Mouse (Mus musculus): ENCODE measurements around the gene Lamtor2. TPM values are rescaled to one million over a fixed set of nuclear protein-coding genes. Genes with fewer than 3 reads are reported as not detected.
"Not testable (repeated sequence)": the region's sequence is repeated elsewhere in the genome, so short reads cannot be mapped to it uniquely, and the experiment has no call there.

Lamtor2 gene
- 10 to 100 TPM; 78.5 to 81.4 TPM for total RNA-seq (2021)
- long read RNA-seq, experiment 1, transcript Lamtor2-201 (4 exons, 668 nt): major isoform, 33 of 41 reads
- long read RNA-seq, experiment 1, partial matches to known transcripts: 2 of 41 reads
- long read RNA-seq, experiment 1, other reads (novel, unspliced or antisense): 1 of 41 reads
- long read RNA-seq, experiment 2, transcript Lamtor2-201 (4 exons, 668 nt): major isoform, 31 of 39 reads
- long read RNA-seq, experiment 2, partial matches to known transcripts: 0 of 39 reads
- long read RNA-seq, experiment 2, other reads (novel, unspliced or antisense): 7 of 39 reads

DNA sequence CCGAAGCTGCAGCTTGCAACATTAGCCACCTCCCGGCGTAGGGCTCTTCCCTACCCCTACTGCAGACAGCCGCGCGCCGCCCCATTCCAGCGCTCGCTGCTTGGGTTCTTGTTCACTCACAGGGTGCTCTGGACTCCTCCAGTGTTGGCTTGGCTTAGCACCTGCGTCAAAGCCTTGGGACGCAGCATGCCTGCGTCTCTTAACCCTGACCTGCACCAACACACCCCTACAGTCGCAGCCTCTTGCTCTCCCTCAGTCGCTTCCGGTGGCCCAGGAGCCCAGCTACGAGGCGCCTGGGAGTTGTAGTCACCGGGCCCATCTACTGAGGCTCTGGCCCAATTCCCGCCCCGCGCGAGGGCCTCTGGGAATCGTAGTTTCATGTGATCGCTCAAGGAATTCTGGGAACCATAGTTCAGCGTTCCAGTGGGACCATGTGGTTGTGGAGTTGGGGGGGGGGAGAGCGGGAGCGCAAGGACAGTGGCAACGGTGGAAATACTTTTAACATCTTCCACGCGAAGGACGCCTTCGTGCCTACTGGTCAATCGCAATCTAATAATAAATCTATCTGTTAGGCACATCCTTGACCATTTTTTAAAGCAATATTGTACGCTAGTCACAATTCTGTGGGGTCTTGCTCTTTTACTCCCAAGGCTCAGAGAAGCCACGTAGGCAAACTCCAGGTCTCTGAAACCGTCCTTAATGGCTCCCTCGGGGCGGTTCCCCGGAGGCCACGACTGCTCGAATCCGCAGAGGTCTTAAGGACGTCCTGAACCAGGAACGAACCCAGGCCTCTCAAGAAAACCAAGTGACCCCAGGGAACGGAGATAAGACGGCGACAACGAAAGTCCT lies at the start of gene Lamtor2:
Gene Lamtor2, minus strand, starts transcription at position 399 of the 849 bp plus-strand sequence.
- DNase-seq (ENCODE audit: low spot score in 2 of 2): peak; percentile 93 to 99

DNA sequence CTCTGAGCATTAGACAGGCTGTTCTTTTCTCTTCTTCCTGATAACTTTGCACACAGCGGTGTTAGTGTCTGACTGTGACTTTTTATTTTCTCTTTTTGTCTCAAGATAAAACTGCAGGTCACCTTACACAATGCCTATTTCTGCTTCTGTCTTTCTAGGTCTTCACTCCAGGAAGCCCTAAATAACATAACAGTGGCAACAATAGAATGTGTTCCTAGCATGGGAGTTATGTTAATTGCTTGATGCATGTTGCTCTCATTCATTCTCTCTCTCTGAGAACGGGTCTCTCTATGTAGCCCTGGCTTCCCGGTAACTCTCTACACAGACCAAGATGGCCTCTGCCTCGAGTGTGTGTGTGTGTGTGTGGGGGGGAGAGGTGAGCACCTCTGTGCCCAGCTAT lies 49.6 kb upstream of the Lamtor2 start:
- no peak for DNase-seq (ENCODE audit: low spot score in 2 of 2)

DNA sequence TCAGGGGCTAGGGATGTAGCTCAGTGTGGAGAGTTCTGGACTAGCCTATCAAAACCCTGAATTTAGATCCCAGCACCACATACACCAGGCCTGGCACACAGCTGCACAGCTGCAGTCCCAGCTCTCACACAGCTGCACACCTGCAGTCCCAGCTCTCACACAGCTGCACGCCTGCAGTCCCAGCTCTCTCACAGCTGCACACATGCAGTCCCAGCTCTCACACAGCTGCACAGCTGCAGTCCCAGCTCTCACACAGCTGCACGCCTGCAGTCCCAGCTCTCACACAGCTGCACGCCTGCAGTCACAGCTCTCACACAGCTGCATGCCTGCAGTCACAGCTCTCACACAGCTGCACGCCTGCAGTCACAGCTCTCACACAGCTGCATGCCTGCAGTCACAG lies 43.7 kb upstream of the Lamtor2 start:
- not testable (repeated sequence) for DNase-seq (ENCODE audit: low spot score in 2 of 2)

DNA sequence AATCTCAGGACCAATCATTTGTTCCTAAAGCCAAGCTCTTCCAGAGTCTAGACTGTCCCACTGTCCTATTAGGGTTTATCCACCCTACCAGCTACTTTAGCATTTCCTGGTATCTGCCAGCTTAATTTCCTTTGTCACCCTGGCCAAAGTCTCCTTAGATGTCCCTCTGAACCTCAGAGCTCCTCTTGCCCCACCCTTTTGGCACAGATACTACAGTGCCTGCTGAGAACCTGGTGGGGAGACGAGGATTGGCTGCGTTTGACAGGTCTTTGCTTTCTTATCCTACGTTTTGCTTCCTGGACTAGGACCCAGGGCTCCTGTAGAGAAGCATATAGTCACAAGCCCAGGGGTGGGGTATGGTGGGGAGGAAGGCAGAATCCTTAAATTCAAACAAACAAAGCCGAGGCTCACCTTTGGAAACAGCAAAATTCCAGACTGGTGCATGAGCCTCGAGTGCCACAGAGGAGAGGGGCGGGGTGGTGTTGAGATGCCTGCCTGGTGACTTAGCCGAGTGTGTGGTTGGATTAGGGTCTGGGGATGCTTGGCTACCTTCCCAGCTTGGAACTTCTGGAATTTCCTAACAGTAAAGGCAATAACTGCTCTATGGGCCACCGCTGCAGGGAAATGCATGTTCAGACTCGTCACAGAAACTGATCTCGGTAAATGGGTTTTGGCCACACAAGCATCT lies 41.2 kb upstream of the Lamtor2 start:
- DNase-seq (ENCODE audit: low spot score in 2 of 2): no peak

DNA sequence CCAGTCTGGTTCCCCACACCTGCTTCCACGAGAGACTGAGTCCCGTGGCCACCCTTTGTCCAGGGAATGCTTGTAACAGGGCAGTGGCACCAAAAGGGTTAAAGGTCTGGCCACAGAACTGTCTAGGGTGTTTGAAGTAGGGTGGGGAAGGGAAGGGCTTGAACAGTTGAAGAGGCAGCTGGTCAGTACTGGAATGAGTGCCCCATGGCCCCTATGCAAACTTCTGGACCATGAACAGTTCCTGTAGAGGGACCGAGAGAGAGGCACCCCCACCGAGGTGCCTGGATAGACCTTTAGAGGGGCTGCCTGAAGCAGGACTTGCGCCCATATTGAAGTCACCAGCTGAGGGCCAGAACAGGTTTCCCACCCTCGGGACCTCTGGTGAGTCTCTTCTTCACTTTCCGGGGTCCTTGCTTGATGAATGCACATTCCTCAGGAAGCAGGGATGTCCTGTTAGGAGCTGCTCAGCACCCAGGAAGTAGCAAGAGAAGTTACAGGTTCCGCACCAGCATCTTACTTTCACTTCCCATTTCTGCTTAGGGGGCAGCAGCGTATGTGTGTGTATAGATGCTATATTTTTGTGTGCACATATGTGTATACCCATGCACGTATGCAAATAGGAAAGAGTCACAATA lies 40.2 kb upstream of the Lamtor2 start:
- no peak for DNase-seq (ENCODE audit: low spot score in 2 of 2)

DNA sequence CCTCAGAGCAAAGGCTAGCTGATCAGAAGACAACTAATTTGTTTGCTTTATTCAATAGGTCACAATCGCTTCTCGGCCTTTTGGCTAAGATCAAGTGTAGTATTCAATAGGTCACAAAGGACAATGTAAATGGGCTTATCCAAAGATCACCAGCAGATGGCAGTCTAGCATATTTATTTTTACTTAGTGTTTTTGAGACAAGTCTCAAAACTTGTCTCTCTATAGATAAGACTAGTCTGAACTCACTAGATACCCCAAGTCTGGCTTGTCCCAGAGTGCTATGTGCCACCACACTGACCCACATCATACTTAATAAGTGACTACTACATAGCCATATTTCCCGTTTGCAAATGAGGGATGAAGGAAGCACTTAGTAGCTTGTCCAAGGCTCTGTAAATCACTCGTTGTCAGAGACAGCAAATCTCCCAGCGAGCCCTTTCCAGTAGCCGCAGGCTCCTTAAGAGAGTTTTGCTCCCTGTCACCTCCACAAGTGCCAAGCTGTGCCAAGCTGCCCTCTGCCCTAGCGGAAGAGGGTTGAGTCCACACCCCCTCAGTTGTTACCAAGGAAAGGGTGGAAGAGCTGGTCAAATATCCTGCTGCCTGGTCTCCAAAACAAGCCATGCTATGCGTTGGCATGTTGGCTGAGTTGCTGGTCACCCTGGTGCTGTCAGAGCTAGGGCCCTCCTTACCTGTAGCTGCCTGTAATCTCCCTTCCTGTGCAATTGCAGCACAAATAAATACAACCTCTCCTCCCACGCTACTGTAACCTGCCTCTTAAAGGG lies 39.3 kb upstream of the Lamtor2 start:
- no peak for DNase-seq (ENCODE audit: low spot score in 2 of 2)

DNA sequence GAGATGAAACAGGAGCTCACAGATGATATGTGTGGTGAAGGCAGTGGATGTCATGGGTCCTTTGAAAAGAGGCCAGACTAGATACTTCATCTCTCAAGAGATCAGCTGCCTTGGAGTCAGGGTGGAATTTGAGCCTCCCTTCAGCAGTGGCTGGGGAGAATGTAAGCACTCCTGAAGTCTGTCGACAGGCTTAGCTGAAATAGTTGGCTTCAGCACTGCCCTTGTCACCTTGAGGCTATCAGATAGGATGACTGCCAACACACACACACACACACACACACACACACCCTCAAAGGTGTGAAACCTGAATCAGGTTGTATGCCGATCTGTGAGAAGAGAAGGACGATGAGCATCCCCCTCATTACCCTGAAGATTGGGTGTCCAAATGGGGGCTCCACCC lies 38.2 kb upstream of the Lamtor2 start:
- no peak for DNase-seq (ENCODE audit: low spot score in 2 of 2)

DNA sequence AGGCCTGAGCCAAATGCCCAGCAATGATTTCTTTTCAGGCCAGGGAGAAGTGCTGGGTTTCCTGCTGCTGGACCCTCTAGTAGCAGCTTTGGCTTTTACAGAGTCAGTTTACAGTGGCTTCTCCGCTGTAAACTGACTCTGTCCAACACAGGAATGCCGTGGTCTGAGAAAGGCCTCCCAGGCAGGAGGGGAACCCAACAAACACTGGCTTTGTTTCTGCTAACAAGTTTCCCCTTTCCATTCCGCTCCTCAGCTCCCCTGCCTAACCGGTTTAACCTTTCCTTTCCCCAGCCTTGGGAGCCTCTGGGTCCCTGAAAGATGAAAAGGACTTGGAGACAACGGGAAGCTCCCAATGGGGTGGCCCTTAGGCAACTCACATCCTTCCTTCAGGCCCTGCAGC lies 37.4 kb upstream of the Lamtor2 start:
- DNase-seq (ENCODE audit: low spot score in 2 of 2): no peak

DNA sequence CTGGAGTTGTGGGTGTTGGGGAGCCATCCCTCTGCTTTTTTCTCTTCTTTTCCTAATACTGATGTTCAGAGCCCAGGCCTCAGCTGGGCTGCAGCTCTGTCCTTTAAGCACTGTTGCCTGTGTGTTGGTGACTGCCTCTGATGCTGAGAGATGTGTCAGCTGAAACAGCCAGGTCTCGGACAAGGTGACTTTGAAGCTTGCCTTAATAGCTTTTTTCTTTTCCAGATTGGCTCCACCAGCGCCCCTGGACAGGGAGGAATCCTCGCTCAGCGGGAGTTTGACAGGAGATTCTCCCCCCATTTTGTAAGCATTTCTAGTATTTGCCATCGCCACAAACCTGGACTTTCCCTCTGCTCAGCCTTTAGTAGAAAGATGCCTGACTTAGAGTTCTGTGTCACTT lies 33.8 kb upstream of the Lamtor2 start:
- no peak for DNase-seq (ENCODE audit: low spot score in 2 of 2)

DNA sequence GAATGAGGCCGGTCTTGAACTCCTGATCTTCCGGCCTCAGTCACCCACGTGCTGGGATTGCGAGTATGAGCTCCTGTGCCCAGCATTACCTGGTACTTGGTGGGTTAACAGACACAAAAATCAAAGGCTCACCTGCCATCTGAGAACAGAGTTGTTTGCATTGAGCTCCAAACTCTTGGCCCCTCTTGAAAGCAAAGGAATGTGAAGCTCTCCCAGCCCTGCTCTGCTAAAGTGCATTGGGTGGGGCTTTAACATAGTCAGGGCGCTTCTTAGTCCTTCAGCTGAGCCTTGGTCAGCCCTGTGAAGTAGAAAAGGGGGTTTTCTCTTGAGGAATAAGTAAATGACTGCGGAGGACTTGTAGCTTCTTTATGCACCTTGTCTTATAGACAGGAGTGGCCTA lies 32.9 kb upstream of the Lamtor2 start:
- no peak for DNase-seq (ENCODE audit: low spot score in 2 of 2)

DNA sequence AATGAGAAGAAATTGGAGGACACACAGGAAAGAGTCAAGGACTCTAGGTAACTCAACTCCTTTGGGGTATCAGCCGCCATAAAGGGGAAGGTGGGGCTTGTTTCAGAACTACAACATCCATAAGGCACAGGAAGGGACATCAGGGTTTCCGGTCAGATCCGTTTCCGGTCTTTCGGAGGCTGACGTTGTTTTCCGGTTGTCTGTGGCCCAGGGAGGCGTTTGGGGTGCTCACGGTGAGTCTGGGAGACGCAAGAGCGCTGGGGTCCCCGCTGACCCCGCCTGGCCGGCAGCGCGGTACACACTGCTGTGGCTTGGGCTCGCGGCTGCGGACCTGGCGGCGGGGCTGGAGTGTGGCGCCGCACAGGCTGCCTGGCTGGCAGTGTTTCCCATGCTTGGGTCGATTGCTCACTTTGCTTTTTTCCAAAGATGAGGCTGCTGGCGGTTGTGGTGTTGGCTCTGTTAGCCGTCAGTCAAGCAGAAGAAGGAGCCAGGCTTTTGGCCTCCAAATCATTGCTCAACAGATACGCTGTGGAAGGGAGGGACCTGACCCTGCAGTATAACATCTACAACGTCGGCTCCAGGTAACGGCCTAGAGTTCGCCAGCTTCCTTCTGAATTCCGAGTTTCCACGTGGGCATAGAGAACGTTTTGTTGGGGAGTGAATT lies 26.7 kb upstream of the Lamtor2 start:
- peak; percentile 41 to 76 for DNase-seq (ENCODE audit: low spot score in 2 of 2)

DNA sequence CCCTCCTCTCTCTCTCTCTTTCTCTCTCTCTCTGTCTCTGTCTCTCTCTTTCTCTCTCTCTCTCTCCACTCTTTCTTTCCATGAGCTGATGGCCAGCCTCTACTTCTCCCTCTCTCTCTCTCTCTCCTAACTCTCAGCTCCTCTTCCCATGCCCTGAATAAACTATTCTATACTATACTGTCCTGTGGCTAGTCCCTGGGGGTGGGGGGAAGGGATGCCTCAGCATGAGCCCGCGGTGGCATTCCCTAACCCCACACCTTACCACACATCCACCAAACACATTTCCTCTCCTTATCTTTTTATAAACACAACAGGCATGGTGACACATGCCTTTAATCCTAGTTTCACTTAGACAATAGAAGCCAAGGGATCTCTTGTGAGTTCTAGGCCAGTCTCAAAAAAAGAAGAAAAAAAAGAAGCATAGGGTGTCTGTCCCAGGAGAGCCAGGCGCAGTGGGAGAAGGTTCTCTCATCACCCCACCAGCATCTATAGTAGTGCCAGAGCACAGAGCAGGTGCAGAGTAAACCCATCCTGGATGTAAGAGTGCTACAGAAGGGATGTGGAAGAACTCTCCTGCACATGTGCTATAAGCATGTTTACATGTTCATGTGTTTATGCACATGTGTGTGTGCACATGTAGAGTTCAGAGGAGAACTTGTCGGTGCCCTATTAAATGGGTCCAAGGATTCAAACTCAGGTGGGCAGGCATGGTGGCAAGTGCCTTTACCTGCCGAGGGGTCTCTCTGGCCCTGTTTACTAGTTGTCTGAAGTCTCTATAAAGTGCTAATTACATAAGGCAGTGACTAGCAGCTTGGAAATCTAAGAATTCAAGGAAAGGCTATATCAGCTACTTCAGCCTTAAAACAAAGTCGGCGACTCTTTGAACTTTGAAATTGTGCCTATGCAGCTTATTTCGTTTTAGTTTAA lies 25.9 kb upstream of the Lamtor2 start:
- no peak for DNase-seq (ENCODE audit: low spot score in 2 of 2)

DNA sequence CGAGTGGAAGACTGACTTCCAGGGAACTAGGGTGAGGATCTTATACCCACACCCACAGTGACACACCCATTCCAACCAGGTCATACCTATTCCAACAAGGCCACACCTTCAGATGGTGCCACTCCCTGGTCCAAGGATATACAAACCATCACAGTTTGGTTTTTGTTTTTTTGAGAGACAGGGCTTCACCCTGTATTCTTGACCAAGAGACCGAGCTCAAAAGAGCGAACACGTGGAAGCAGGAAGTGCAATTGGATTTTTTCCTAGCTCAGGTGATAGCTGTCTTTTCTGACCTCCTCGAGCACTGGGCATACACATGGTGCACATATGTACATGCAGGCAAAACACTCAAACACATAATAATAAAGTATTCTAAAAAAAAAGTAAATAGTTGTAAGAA lies 25.0 kb upstream of the Lamtor2 start:
- DNase-seq (ENCODE audit: low spot score in 2 of 2): not testable (repeated sequence)

DNA sequence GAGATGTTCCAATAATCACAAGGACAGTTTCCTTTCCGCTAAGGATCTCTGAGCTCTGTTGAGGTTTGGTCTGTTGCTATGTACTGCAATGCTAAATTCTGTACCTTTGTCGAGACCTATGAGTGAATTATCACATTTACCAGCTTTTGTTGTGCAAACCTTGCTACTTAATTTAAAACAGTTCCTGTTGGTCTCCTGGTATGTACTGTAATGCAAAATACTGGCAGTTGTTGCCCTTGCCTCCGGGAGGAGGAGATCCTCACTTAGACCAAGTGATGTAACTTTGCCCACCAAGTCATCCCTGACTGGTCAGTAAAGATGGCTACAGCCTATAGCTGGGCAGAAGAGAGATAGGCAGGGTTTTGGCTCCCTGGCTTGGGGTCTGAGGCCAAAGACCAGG lies 22.7 kb upstream of the Lamtor2 start, which contains the start of gene Ssr2:
Gene Ssr2, plus strand, starts transcription at position 337 of the 400 bp plus-strand sequence.
- DNase-seq (ENCODE audit: low spot score in 2 of 2): no peak

DNA sequence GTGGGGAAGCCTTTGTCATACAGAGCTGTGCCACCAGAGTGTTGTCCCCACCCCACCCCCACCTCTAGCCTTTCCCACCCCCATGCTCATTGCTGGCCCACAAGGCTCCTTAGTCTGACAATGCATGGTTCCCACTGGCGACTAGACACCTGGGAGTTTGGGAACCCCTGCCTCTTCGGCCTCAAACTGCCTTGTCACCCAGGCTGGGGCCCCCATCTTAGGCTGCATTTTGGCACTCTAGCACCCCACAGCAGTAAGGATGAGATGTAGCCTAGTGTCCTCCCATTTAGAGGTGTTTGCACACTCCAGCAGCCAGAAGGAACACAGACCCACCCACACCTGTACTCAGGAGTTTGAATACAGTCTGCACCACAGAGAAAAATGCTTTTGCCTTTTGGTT lies 20.9 kb upstream of the Lamtor2 start:
- DNase-seq (ENCODE audit: low spot score in 2 of 2): no peak

DNA sequence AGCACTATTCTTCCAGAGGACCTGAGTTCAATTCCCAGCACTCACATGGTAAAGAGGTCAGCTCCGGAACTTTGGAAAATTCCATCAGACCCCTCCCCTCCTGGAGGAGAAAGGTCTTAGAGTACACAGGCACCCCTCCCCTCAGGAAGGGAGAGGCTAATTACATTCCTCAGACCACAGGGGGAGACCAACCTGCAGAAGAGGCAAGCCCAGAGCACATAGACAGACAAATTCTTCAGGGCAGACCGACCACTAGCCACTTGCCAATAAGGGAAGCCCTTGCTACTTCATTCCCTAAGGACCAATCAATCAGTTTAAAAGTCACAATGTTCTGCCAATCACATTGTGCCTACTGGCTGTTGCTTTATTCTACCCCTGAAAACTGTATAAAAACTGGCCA lies 20.0 kb upstream of the Lamtor2 start:
- DNase-seq (ENCODE audit: low spot score in 2 of 2): no peak

DNA sequence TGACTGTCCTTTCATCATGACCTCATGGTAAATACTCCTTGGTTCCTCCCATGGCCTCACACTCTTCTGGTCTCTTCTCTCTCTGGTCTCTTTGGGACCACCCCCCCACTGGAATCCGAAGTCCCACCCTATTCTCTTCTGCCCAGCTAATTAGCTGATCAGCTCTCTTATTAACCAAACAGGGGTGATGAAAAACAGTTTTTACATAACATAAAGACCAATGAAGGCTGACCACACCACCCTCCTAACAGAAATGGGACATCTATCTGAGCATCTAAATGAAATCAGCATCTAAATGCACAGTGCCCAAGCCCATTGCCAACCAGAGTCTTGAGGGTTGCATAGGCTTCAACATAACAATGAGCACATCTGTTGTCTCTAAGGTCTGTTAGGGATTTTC lies 19.0 kb upstream of the Lamtor2 start:
- no peak for DNase-seq (ENCODE audit: low spot score in 2 of 2)

DNA sequence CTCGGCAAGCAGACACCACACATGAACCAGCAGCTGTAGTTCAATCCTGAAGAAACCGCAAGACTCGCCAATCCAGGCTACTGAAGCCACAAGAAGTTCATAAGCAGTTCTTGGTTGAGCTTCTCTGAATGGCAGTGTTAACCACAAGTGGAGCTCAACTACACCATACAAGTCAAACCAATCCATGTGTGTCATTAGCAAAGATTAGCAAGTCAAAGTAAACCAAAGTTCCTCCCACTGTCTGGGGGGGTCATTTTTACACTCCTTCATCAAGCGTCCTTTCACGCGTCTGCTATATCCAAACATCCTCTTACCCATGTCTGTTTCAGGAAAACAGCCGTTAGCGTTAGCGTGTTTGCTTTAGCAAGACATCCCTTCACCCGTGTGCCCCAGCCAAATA lies 17.5 kb upstream of the Lamtor2 start:
- DNase-seq (ENCODE audit: low spot score in 2 of 2): no peak

DNA sequence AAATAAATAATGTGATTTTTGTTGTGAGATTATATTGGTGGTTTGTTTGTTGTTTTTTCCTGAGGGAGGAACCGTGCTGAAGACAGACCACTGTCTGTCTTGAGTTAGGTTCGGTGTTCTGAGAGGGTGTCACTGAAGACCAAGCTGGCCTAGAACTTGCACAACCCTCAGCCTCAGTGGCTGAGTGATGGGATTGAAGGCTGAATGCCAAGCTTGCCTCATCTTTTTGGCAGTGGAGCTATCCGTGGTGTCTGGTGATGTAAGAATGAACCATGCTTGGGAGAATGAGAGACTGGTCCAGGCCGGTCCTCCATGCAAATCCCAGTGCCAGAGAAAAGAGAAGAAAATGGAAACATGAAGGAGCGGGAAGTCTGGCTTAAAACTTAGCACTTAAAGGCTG lies 16.8 kb upstream of the Lamtor2 start:
- DNase-seq (ENCODE audit: low spot score in 2 of 2): no peak
